Mouse (Mus musculus): ENCODE results near the gene Catsperd. TPM values are rescaled to one million over a fixed set of nuclear protein-coding genes. Genes with fewer than 3 reads are reported as not detected.

The Catsperd gene
- total and polyA plus RNA-seq, 3 experiments, result 0.46 to 1.1 TPM; not detected in 1

DNA sequence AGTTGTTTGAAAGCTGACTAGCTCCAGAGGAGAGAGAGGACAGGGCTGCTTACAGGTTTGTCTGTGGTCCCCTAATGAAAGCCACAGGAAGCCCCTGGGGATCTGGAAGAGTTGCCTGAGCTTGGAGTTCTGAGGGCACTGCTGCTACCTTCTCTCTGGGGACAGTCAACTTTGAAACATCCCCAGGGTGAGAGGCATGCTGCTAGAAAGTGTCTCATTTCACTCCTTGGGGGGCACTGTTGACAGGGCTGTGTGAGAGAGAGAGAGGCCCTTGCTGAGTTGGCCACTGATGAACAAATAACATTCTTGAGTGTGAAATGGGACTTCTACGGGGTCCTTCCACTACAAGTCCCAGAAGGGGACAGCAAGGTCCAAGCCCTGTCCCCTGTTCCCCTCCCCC, 40.2 kb upstream of the Catsperd start:
- no peak for TF ChIP-seq ZNF384 (IDR thresholded peaks at IDR 0.05; ENCODE audit: low read depth, low read length)
- no peak for TF ChIP-seq ZMIZ1 (IDR thresholded peaks at IDR 0.05; ENCODE audit: low read depth, low read length)
- no peak for TF ChIP-seq KAT2A (conservative IDR thresholded peaks at IDR 0.05; ENCODE audit: low read depth, low read length)
- no peak for TF ChIP-seq POLR2AphosphoS5 (IDR thresholded peaks at IDR 0.05; ENCODE audit: borderline replicate concordance, low read depth, low read length)
- no peak for TF ChIP-seq NELFE (IDR thresholded peaks at IDR 0.05; ENCODE audit: low read depth, low read length)
- TF ChIP-seq MYC (IDR thresholded peaks at IDR 0.05; ENCODE audit: low read depth, low read length), result no peak
- TF ChIP-seq RCOR1 (IDR thresholded peaks at IDR 0.05; ENCODE audit: low read depth, low read length), result no peak
- H3K36me3 ChIP-seq (ENCODE audit: control insufficient read depth in 1 of 2, insufficient read depth in 2 of 2, low read length in 2 of 2), result peaks cover 17 to 20% of the 10 kb centered on the region in 2 experiments

DNA sequence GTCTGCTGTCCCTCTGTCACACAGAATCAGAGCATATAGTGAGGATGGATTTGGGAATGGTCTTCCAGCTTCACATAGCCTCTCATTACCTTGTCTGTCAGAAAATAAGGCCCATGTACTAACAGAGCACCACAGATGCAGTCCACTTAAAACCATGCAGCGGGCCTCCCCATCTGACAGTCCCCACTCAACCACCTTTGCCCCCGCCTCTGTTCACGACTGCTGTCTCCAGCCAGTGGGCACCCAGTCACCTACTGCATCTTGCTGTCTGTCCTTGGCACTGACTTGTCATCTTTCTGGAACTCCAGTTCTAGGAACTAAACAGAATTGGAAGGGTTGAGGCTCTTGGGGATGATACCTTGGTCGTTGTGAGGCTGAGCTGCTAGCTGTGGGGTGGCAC, 39.0 kb upstream of the Catsperd start:
- no peak overlapping the region for H3K27ac ChIP-seq (ENCODE audit: control insufficient read depth, low read depth, low read length)
- H3K9ac ChIP-seq (ENCODE audit: control insufficient read depth, low read depth, low read length, poor library complexity, severe bottlenecking), result no peak overlapping the region
- DNase-seq (ENCODE audit: low read depth, low spot score), result no peak
- TF ChIP-seq POLR2AphosphoS5 (IDR thresholded peaks at IDR 0.05; ENCODE audit: borderline replicate concordance, low read depth, low read length) (no peak), SMC3 (IDR thresholded peaks at IDR 0.05; ENCODE audit: low read depth, low read length) (no peak), E2F4 (IDR thresholded peaks at IDR 0.05; ENCODE audit: borderline replicate concordance, low read depth, low read length) (no peak), GATA1 (IDR thresholded peaks at IDR 0.05; ENCODE audit: low read depth, low read length) (no peak)
- H3K36me3 ChIP-seq (ENCODE audit: control insufficient read depth in 1 of 2, insufficient read depth in 2 of 2, low read length in 2 of 2), result peaks cover 11 to 21% of the 10 kb centered on the region in 2 experiments
- no peaks in the 10 kb centered on the region for H3K27me3 ChIP-seq (ENCODE audit: control insufficient read depth in 1 of 2, insufficient read depth in 2 of 2, low read length in 2 of 2)
- no peaks in the 10 kb centered on the region for H3K9me3 ChIP-seq (replicated peaks; ENCODE audit: insufficient read depth, low read length)
- no peak overlapping the region for H3K4me3 ChIP-seq (ENCODE audit: control insufficient read depth in 1 of 2, insufficient read depth in 1 of 2, low read depth in 2 of 2, low read length in 2 of 2)
- peaks cover 6 to 12% of the 10 kb centered on the region in 2 experiments; a peak in 2 of 4 replicates for H3K4me1 ChIP-seq (ENCODE audit: control insufficient read depth in 1 of 2, insufficient read depth in 2 of 2, low read length in 2 of 2)
- H3K79me2 ChIP-seq (ENCODE audit: control insufficient read depth, insufficient read depth, low read length, poor library complexity), result peaks cover 66% of the 10 kb centered on the region

More for the DNA sequence above, 40.2 kb upstream of the Catsperd start:
- Histone ChIP-seq H3K79me2 (ENCODE audit: control insufficient read depth, insufficient read depth, low read length, poor library complexity) (peaks cover 75% of the 10 kb centered on the region), H3K9ac (ENCODE audit: control insufficient read depth, low read depth, low read length, poor library complexity, severe bottlenecking) (no peak overlapping the region), H3K27ac (ENCODE audit: control insufficient read depth, low read depth, low read length) (no peak overlapping the region), H3K4me3 (ENCODE audit: control insufficient read depth in 1 of 2, insufficient read depth in 1 of 2, low read depth in 2 of 2, low read length in 2 of 2) (no peak overlapping the region), H3K27me3 (ENCODE audit: control insufficient read depth in 1 of 2, insufficient read depth in 2 of 2, low read length in 2 of 2) (no peaks in the 10 kb centered on the region), H3K4me1 (ENCODE audit: control insufficient read depth in 1 of 2, insufficient read depth in 2 of 2, low read length in 2 of 2) (peaks cover 10 to 18% of the 10 kb centered on the region in 2 experiments; a peak in 2 of 4 replicates), H3K9me3 (replicated peaks; ENCODE audit: insufficient read depth, low read length) (no peaks in the 10 kb centered on the region)
- DNase-seq (ENCODE audit: low read depth, low spot score), result no peak

DNA sequence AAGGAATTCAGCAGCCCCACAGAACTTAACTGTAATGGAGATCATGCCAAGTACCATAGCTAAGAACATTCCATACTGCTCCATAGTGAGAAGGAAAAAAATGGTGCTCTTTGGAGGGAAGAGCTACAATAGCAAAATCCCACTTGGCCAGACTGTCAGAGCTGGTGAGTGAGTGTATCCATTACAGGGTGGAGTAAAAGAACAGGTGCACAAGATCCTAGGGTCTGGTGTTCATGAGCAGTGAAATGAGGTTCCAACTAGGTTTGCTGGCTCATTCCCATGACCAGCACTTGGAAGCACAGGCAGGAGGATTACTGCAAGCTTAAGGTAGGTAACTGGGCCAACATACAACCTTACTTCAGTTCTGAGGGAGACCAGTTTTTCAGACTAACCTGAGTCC, 35.4 kb upstream of the Catsperd start:
- Histone ChIP-seq H3K4me3 (ENCODE audit: control insufficient read depth in 1 of 2, insufficient read depth in 1 of 2, low read depth in 2 of 2, low read length in 2 of 2) (no peak overlapping the region), H3K36me3 (ENCODE audit: control insufficient read depth in 1 of 2, insufficient read depth in 2 of 2, low read length in 2 of 2) (peaks cover 0 to 29% of the 10 kb centered on the region in 2 experiments; a peak in 2 of 4 replicates), H3K27ac (ENCODE audit: control insufficient read depth, low read depth, low read length) (no peak overlapping the region), H3K27me3 (ENCODE audit: control insufficient read depth in 1 of 2, insufficient read depth in 2 of 2, low read length in 2 of 2) (no peaks in the 10 kb centered on the region), H3K9ac (ENCODE audit: control insufficient read depth, low read depth, low read length, poor library complexity, severe bottlenecking) (no peak overlapping the region), H3K79me2 (ENCODE audit: control insufficient read depth, insufficient read depth, low read length, poor library complexity) (peaks cover 36% of the 10 kb centered on the region), H3K4me1 (ENCODE audit: control insufficient read depth in 1 of 2, insufficient read depth in 2 of 2, low read length in 2 of 2) (no peaks in the 10 kb centered on the region), H3K9me3 (replicated peaks; ENCODE audit: insufficient read depth, low read length) (no peaks in the 10 kb centered on the region)
- DNase-seq (ENCODE audit: low read depth, low spot score), result no peak
- no peak for TF ChIP-seq POLR2AphosphoS5 (IDR thresholded peaks at IDR 0.05; ENCODE audit: borderline replicate concordance, low read depth, low read length)
- no peak for TF ChIP-seq MAX (IDR thresholded peaks at IDR 0.05; ENCODE audit: low read length)
- no peak for TF ChIP-seq BHLHE40 (IDR thresholded peaks at IDR 0.05; ENCODE audit: borderline replicate concordance, low read depth, low read length)
- no peak for TF ChIP-seq RAD21 (IDR thresholded peaks at IDR 0.05; ENCODE audit: low read depth, low read length)
- TF ChIP-seq CHD1 (IDR thresholded peaks at IDR 0.05; ENCODE audit: low read depth, low read length), result no peak
- no peak for TF ChIP-seq SMC3 (IDR thresholded peaks at IDR 0.05; ENCODE audit: low read depth, low read length)
- no peak for TF ChIP-seq USF2 (IDR thresholded peaks at IDR 0.05; ENCODE audit: borderline replicate concordance in 1 of 2, insufficient read depth in 1 of 2, low read depth in 1 of 2, low read length in 2 of 2)

Data from MEL (cell line).